Mouse (Mus musculus): ENCODE measurements around the gene Pla2g4e. TPM values are rescaled to one million over a fixed set of nuclear protein-coding genes. Genes with fewer than 3 reads are reported as not detected.

The Pla2g4e gene
- polyA plus RNA-seq, 1 experiment from 2014 or later = not detected

DNA sequence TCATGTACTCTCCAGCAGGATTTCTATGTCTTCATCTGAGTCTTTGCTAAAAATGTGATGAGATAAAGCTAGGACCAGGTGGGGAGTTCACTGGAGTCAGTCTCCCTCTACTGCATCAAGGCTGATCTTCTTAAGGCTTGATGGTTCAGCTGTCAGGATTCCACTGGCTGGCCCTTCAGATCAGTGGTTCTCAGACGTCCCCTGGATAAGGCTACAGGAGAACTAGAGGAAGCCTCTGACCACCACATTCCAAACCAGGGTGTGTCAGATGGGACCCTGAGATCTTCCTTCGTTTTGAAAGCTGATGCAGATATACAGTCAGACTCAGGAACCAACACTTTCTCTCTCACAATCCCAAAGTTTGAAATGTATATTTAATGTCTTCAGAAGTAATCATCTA lies 97.8 kb downstream of the Pla2g4e start:
- Histone ChIP-seq H3K4me1 (ENCODE audit: insufficient read depth) (no peaks in the 10 kb centered on the region), H3K4me3 (ENCODE audit: low read depth, low read length) (no peak overlapping the region), H3K36me3 (ENCODE audit: insufficient read depth) (no peaks in the 10 kb centered on the region), H3K9ac (no peak overlapping the region), H3K4me2 (no peak overlapping the region), H3K9me3 (ENCODE audit: low read depth, low read length) (no peaks in the 10 kb centered on the region), H3K27ac (ENCODE audit: low read depth) (no peak overlapping the region), H3K27me3 (ENCODE audit: insufficient read depth, low read length) (no peaks in the 10 kb centered on the region)
- TF ChIP-seq CTCF (IDR thresholded peaks at IDR 0.05; ENCODE audit: low read depth) = no peak
- WGBS = 40% methylated on average over 2 of the region's 2 CpGs
- DNase-seq = no peak
- no peak for ATAC-seq (ENCODE audit: insufficient read depth)

DNA sequence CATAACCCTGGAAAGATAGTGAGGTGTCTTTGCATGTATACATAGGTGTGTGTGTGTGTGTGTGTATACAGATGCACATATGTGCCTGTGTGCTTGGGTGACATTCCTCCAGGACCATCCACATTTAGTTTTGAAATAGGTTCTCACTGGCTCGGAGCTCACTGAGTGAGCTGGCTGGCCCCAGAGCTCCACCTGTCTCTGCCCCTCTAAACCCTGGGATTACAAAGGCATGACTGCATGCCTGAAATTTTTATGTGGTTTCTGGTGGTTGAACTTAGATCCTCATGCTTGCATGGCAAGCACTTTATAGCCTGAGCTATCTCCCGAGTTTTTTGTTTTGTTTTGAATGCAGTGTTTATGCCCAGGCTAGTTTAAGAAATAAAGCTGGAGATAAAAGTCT lies 98.6 kb downstream of the Pla2g4e start:
- Histone ChIP-seq H3K9ac (no peak overlapping the region), H3K9me3 (ENCODE audit: low read depth, low read length) (no peaks in the 10 kb centered on the region), H3K27ac (ENCODE audit: low read depth) (no peak overlapping the region), H3K4me3 (ENCODE audit: low read depth, low read length) (no peak overlapping the region), H3K4me1 (ENCODE audit: insufficient read depth) (no peaks in the 10 kb centered on the region), H3K4me2 (no peak overlapping the region), H3K27me3 (ENCODE audit: insufficient read depth, low read length) (no peaks in the 10 kb centered on the region), H3K36me3 (ENCODE audit: insufficient read depth) (no peaks in the 10 kb centered on the region)
- ATAC-seq (ENCODE audit: insufficient read depth) (no peak), DNase-seq (no peak)
- no peak for TF ChIP-seq CTCF (IDR thresholded peaks at IDR 0.05; ENCODE audit: low read depth)
- 56% methylated on average over 2 of the region's 2 CpGs for WGBS

DNA sequence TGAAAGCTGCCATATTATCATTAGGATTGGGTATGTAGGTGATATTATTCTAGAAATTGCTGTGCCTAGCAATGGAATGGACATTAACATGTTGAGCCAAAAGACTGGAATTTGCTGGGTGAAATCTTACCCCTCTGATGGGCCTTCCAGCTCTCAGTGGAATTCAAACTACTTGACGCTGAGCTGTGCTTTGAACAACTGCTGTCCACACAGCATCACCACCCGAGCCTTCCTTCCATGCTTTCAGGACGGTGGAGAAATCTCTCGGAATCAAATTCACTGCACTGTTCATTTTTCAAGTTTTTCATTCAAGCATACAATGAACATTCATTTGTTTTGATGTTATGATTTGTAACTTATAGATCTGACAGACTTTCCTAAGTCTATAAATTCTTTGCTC lies 100.7 kb downstream of the Pla2g4e start:
- H3K27ac ChIP-seq (ENCODE audit: low read depth) = no peak overlapping the region
- WGBS = 67% methylated on average over 4 of the region's 4 CpGs
- H3K9me3 ChIP-seq (ENCODE audit: low read depth, low read length) = no peaks in the 10 kb centered on the region
- DNase-seq = no peak
- TF ChIP-seq CTCF (IDR thresholded peaks at IDR 0.05; ENCODE audit: low read depth) = no peak
- no peaks in the 10 kb centered on the region for H3K36me3 ChIP-seq (ENCODE audit: insufficient read depth)
- H3K4me3 ChIP-seq (ENCODE audit: low read depth, low read length) = no peak overlapping the region
- H3K27me3 ChIP-seq (ENCODE audit: insufficient read depth, low read length) = no peaks in the 10 kb centered on the region
- no peak overlapping the region for H3K9ac ChIP-seq
- H3K4me2 ChIP-seq = no peak overlapping the region
- ATAC-seq (ENCODE audit: insufficient read depth) = no peak
- H3K4me1 ChIP-seq (ENCODE audit: insufficient read depth) = no peaks in the 10 kb centered on the region

DNA sequence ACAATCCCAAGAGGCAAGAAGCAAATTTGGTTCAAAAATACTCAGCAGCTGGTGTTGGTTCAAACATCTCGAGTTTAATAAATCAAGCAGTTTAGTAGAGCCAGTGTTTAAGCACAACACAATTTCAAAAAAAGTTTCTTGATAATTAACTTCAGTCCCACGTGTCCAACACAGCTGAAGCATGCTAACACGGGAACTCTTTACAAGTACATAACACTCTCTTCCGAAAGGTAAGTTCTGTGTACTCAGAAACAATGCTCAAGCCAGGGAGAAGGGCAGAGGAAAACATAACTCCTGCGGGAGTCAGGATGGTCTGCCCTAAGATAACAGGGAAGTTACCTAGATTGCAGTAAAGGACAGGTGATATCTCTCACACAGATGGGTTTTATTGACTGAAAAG lies 102.8 kb downstream of the Pla2g4e start:
- no peak overlapping the region for H3K9ac ChIP-seq
- H3K36me3 ChIP-seq (ENCODE audit: insufficient read depth) = no peaks in the 10 kb centered on the region
- H3K4me1 ChIP-seq (ENCODE audit: insufficient read depth) = no peaks in the 10 kb centered on the region
- no peak for TF ChIP-seq CTCF (IDR thresholded peaks at IDR 0.05; ENCODE audit: low read depth)
- H3K9me3 ChIP-seq (ENCODE audit: low read depth, low read length) = no peaks in the 10 kb centered on the region
- WGBS = 77% methylated on average over 5 of the region's 5 CpGs
- no peaks in the 10 kb centered on the region for H3K27me3 ChIP-seq (ENCODE audit: insufficient read depth, low read length)
- no peak overlapping the region for H3K27ac ChIP-seq (ENCODE audit: low read depth)
- DNase-seq (no peak), ATAC-seq (ENCODE audit: insufficient read depth) (no peak)
- H3K4me3 ChIP-seq (ENCODE audit: low read depth, low read length) = no peak overlapping the region
- H3K4me2 ChIP-seq = no peak overlapping the region

DNA sequence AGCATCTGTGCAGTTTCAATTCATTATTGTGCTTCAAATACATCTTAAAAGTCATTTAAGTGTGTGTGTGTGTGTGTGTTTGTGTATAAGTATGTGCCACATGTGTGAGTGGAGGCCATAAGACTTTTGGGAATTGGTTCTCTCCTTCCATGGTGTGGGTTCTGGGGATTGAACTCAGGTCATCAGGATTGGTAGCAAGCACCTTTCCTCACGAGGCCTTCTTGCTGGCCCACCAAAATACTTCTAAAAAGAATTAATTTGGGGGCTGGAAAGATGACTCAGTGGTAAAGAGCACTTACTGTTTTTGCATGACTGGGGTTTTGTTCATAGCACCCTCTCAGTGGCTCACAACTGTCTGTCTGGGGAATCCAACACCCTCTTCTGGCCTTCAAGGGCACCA lies 103.5 kb downstream of the Pla2g4e start:
- Histone ChIP-seq H3K36me3 (ENCODE audit: insufficient read depth) (no peaks in the 10 kb centered on the region), H3K27me3 (ENCODE audit: insufficient read depth, low read length) (no peaks in the 10 kb centered on the region), H3K27ac (ENCODE audit: low read depth) (no peak overlapping the region), H3K4me2 (no peak overlapping the region), H3K9ac (no peak overlapping the region), H3K9me3 (ENCODE audit: low read depth, low read length) (no peaks in the 10 kb centered on the region), H3K4me3 (ENCODE audit: low read depth, low read length) (no peak overlapping the region), H3K4me1 (ENCODE audit: insufficient read depth) (no peaks in the 10 kb centered on the region)
- WGBS = 71% methylated on average over 1 of the region's 1 CpGs
- DNase-seq = no peak
- no peak for TF ChIP-seq CTCF (IDR thresholded peaks at IDR 0.05; ENCODE audit: low read depth)
- no peak for ATAC-seq (ENCODE audit: insufficient read depth)

DNA sequence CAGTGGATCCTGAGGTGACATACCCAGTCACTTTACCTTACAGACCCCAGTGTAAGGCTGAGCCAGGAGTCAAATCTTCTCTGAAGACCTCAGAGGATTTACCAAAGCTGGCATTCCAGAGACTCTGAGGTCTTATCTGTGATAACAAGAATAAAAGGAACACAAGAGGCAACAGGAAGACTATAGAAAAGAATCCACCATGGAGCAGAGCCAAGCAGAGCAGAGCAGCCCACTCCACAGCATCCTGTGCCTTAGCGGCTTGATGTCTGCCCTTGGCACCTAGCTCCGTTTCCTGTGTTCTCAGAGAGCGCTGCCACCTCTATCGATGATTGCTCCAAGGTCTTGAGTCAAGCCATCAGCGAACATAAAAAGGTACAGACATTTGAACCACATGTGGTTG lies 104.8 kb downstream of the Pla2g4e start:
- ATAC-seq (ENCODE audit: insufficient read depth) (no peak), DNase-seq (peak; percentile 26)
- H3K9ac ChIP-seq = no peak overlapping the region
- H3K36me3 ChIP-seq (ENCODE audit: insufficient read depth) = no peaks in the 10 kb centered on the region
- no peak overlapping the region for H3K4me3 ChIP-seq (ENCODE audit: low read depth, low read length)
- no peaks in the 10 kb centered on the region for H3K27me3 ChIP-seq (ENCODE audit: insufficient read depth, low read length)
- no peaks in the 10 kb centered on the region for H3K9me3 ChIP-seq (ENCODE audit: low read depth, low read length)
- no peak for TF ChIP-seq CTCF (IDR thresholded peaks at IDR 0.05; ENCODE audit: low read depth)
- no peak overlapping the region for H3K27ac ChIP-seq (ENCODE audit: low read depth)
- WGBS = 83% methylated on average over 5 of the region's 5 CpGs
- no peaks in the 10 kb centered on the region for H3K4me1 ChIP-seq (ENCODE audit: insufficient read depth)
- H3K4me2 ChIP-seq = no peak overlapping the region

DNA sequence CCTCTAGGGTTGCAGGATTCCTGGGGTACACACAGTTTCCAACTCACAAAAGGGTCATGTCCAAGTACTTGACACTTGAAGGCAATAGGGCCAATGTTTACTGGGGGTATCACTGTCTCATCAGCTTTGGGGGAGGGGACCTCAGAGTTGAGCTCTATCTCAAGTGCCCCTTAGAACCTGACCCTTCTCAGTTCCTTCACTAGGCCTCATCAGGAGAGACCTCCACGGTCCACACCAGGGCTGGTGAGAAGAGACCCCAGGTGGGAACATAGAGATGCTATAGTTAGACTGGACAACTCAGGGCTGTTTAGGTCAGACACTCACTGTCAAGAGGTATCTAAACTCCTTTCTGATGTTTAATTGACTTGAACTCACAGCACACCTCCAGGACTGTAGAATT lies 106.0 kb downstream of the Pla2g4e start:
- ATAC-seq (ENCODE audit: insufficient read depth) (no peak), DNase-seq (no peak)
- Histone ChIP-seq H3K9ac (no peak overlapping the region), H3K27ac (ENCODE audit: low read depth) (no peak overlapping the region), H3K4me3 (ENCODE audit: low read depth, low read length) (no peak overlapping the region), H3K27me3 (ENCODE audit: insufficient read depth, low read length) (no peaks in the 10 kb centered on the region), H3K4me2 (no peak overlapping the region), H3K36me3 (ENCODE audit: insufficient read depth) (no peaks in the 10 kb centered on the region), H3K4me1 (ENCODE audit: insufficient read depth) (0 out of 2 replicates have a peak, but pooled peaks cover 3% of the 10 kb centered on the region), H3K9me3 (ENCODE audit: low read depth, low read length) (no peaks in the 10 kb centered on the region)
- WGBS = 60% methylated on average over 1 of the region's 1 CpGs
- TF ChIP-seq CTCF (IDR thresholded peaks at IDR 0.05; ENCODE audit: low read depth) = no peak

DNA sequence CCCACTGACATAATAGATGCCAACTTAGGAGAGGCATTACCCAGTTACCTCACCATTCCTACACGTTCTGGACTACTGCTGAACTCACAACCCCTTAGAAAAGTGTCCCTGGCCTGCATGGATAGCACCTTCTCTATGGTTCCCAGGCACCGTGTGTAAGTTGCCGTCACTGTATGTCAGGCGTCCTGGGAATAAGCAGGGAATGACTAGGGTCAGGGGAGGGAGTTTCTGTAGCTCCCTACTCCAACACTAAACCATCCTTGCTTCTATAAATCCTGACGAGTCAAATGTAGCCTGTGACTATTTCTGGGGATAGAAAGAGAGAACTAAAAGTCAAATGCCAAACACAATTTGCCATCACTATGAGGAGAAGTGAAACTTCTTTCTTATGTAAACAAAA lies 107.9 kb downstream of the Pla2g4e start:
- 0 out of 2 replicates have a peak, but pooled peaks cover 3% of the 10 kb centered on the region for H3K4me1 ChIP-seq (ENCODE audit: insufficient read depth)
- no peak overlapping the region for H3K4me3 ChIP-seq (ENCODE audit: low read depth, low read length)
- H3K9ac ChIP-seq = no peak overlapping the region
- DNase-seq (no peak), ATAC-seq (ENCODE audit: insufficient read depth) (no peak)
- no peaks in the 10 kb centered on the region for H3K9me3 ChIP-seq (ENCODE audit: low read depth, low read length)
- no peak for TF ChIP-seq CTCF (IDR thresholded peaks at IDR 0.05; ENCODE audit: low read depth)
- H3K27ac ChIP-seq (ENCODE audit: low read depth) = no peak overlapping the region
- WGBS = 65% methylated on average over 5 of the region's 5 CpGs
- no peaks in the 10 kb centered on the region for H3K36me3 ChIP-seq (ENCODE audit: insufficient read depth)
- no peaks in the 10 kb centered on the region for H3K27me3 ChIP-seq (ENCODE audit: insufficient read depth, low read length)
- no peak overlapping the region for H3K4me2 ChIP-seq

Data from lung, embryonic 14.5 days (tissue).